Mouse (Mus musculus): Measurements from ENCODE around the gene Efna3.

- TF ChIP-seq CTCF (conservative IDR thresholded peaks at IDR 0.05; ENCODE audit: low read length), result no peak
- no peak for TF ChIP-seq POU5F1 (IDR thresholded peaks at IDR 0.05; ENCODE audit: borderline replicate concordance, low read length)
- TF ChIP-seq NANOG (IDR thresholded peaks at IDR 0.05; ENCODE audit: borderline replicate concordance, low read length), result no peak
Measured at GRCm38 (mm10) chr3:89278643-89279042, 44.1 kb downstream of the Efna3 start.
